Mouse (Mus musculus): Measurements from ENCODE around the gene Gal3st3. TPM values are rescaled to one million over a fixed set of nuclear protein-coding genes. Genes with fewer than 3 reads are reported as not detected.

The Gal3st3 gene
- polyA plus RNA-seq, 1 experiment from 2014 or later: 8.5 TPM

Other genes with a start within 250 kb of the Gal3st3 start
- gene Rin1, start 247.8 kb upstream of the Gal3st3 start, polyA plus RNA-seq (2014; fragmentation: Nextera tagmentation; extraction: Ambion mirVana): 0.99 and 1.2 TPM in 2 replicates
- gene Cd248, start 230.3 kb upstream of the Gal3st3 start, polyA plus RNA-seq (2014; fragmentation: Nextera tagmentation; extraction: Ambion mirVana): 43.1 and 48.4 TPM in 2 replicates
- 1.8 and 2.1 TPM in 2 replicates for gene Tmem151a, start 212.8 kb upstream of the Gal3st3 start, polyA plus RNA-seq (2014; fragmentation: Nextera tagmentation; extraction: Ambion mirVana)
- gene Yif1a, start 209.8 kb upstream of the Gal3st3 start, polyA plus RNA-seq (2014; fragmentation: Nextera tagmentation; extraction: Ambion mirVana): 62.8 and 75.8 TPM in 2 replicates
- gene Cnih2, start 199.8 kb upstream of the Gal3st3 start, polyA plus RNA-seq (2014; fragmentation: Nextera tagmentation; extraction: Ambion mirVana): 48.9 and 54.0 TPM in 2 replicates
- gene Rab1b, start 191.3 kb upstream of the Gal3st3 start, polyA plus RNA-seq (2014; fragmentation: Nextera tagmentation; extraction: Ambion mirVana): 214 and 235 TPM in 2 replicates
- gene Klc2, start 179.8 kb upstream of the Gal3st3 start, polyA plus RNA-seq (2014; fragmentation: Nextera tagmentation; extraction: Ambion mirVana): 18.9 and 19.8 TPM in 2 replicates
- gene Pacs1, start 25.2 kb upstream of the Gal3st3 start, polyA plus RNA-seq (2014; fragmentation: Nextera tagmentation; extraction: Ambion mirVana): 24.4 and 28.4 TPM in 2 replicates
- 375 and 387 TPM in 2 replicates for gene Sf3b2, start 2.9 kb upstream of the Gal3st3 start, polyA plus RNA-seq (2014; fragmentation: Nextera tagmentation; extraction: Ambion mirVana)
- gene Catsper1, start 37.4 kb downstream of the Gal3st3 start, polyA plus RNA-seq (2014; fragmentation: Nextera tagmentation; extraction: Ambion mirVana): not detected in 2 replicates
- gene Cst6, start 51.2 kb downstream of the Gal3st3 start, polyA plus RNA-seq (2014; fragmentation: Nextera tagmentation; extraction: Ambion mirVana): 0.69 and 1.3 TPM in 2 replicates
- 58.2 and 63.7 TPM in 2 replicates for gene Eif1ad, start 68.4 kb downstream of the Gal3st3 start, polyA plus RNA-seq (2014; fragmentation: Nextera tagmentation; extraction: Ambion mirVana)
- gene Banf1, start 68.8 kb downstream of the Gal3st3 start, polyA plus RNA-seq (2014; fragmentation: Nextera tagmentation; extraction: Ambion mirVana): 464 and 487 TPM in 2 replicates
- 72.9 and 76.1 TPM in 2 replicates for gene Sart1, start 90.4 kb downstream of the Gal3st3 start, polyA plus RNA-seq (2014; fragmentation: Nextera tagmentation; extraction: Ambion mirVana)
- gene Tsga10ip, start 104.2 kb downstream of the Gal3st3 start, polyA plus RNA-seq (2014; fragmentation: Nextera tagmentation; extraction: Ambion mirVana): 0.15 and 0.36 TPM in 2 replicates
- gene Drap1, start 126.6 kb downstream of the Gal3st3 start, polyA plus RNA-seq (2014; fragmentation: Nextera tagmentation; extraction: Ambion mirVana): 204 and 213 TPM in 2 replicates
- gene AI837181, start 126.8 kb downstream of the Gal3st3 start, polyA plus RNA-seq (2014; fragmentation: Nextera tagmentation; extraction: Ambion mirVana): 33.2 and 36.7 TPM in 2 replicates
- not detected in 2 replicates for gene Fosl1, start 149.2 kb downstream of the Gal3st3 start, polyA plus RNA-seq (2014; fragmentation: Nextera tagmentation; extraction: Ambion mirVana)
- 7.5 and 7.8 TPM in 2 replicates for gene Ccdc85b, start 159.6 kb downstream of the Gal3st3 start, polyA plus RNA-seq (2014; fragmentation: Nextera tagmentation; extraction: Ambion mirVana)
- gene Fibp, start 162.3 kb downstream of the Gal3st3 start, polyA plus RNA-seq (2014; fragmentation: Nextera tagmentation; extraction: Ambion mirVana): 105 and 115 TPM in 2 replicates
- gene Ctsw, start 170.2 kb downstream of the Gal3st3 start, polyA plus RNA-seq (2014; fragmentation: Nextera tagmentation; extraction: Ambion mirVana): 1.1 and 1.4 TPM in 2 replicates
- gene Efemp2, start 175.6 kb downstream of the Gal3st3 start, polyA plus RNA-seq (2014; fragmentation: Nextera tagmentation; extraction: Ambion mirVana): 80.9 and 91.9 TPM in 2 replicates
- gene Mus81, start 190.1 kb downstream of the Gal3st3 start, polyA plus RNA-seq (2014; fragmentation: Nextera tagmentation; extraction: Ambion mirVana): 29.6 and 39.2 TPM in 2 replicates
- gene Cfl1, start 192.1 kb downstream of the Gal3st3 start, polyA plus RNA-seq (2014; fragmentation: Nextera tagmentation; extraction: Ambion mirVana): 3,308 and 3,397 TPM in 2 replicates
- not detected in 2 replicates for gene 1700020D05Rik, start 205.5 kb downstream of the Gal3st3 start, polyA plus RNA-seq (2014; fragmentation: Nextera tagmentation; extraction: Ambion mirVana)
- 8.7 and 9.8 TPM in 2 replicates for gene Snx32, start 212.2 kb downstream of the Gal3st3 start, polyA plus RNA-seq (2014; fragmentation: Nextera tagmentation; extraction: Ambion mirVana)

Measured in embryonic facial prominence, embryonic 11.5 days (tissue).